Comparison of ENCODE assay signal across 7 mouse cellular contexts in genomic region chr16:10313646-10314088, GRCm38 (mm10). TPM values are rescaled to one million over a fixed set of nuclear protein-coding genes. Genes with fewer than 3 reads are reported as not detected.
DNase-seq lines count a peak whose midpoint lies in the region; ATAC-seq and TF ChIP-seq lines count a peak whose summit lies in the region.

Emp2 (minus strand) TSS chr16:10313968.

- peak within 1 kb of the TSS; percentile 79 for H3K4me2 ChIP-seq in embryonic facial prominence, embryonic 12.5 days (replicated peaks)
- peak within 1 kb of the TSS; percentile 75 for H3K4me2 ChIP-seq in heart, embryonic 11.5 days
- peak within 1 kb of the TSS; percentile 77 for H3K4me2 ChIP-seq in kidney, embryonic 16.5 days (replicated peaks; ENCODE audit: low read depth, low read length)
- H3K4me2 ChIP-seq in liver, embryonic 14.5 days (ENCODE audit: low read depth) = peak within 1 kb of the TSS; percentile 48
- peak within 1 kb of the TSS; percentile 79 for H3K4me2 ChIP-seq in neural tube, embryonic 13.5 days

- H3K9me3 ChIP-seq in embryonic facial prominence, embryonic 12.5 days = no peaks in the 10 kb centered on the region
- no peaks in the 10 kb centered on the region for H3K9me3 ChIP-seq in heart, embryonic 11.5 days (replicated peaks; ENCODE audit: control insufficient read depth, low read length)
- H3K9me3 ChIP-seq in kidney, embryonic 16.5 days (ENCODE audit: low read length) = no peaks in the 10 kb centered on the region
- no peaks in the 10 kb centered on the region for H3K9me3 ChIP-seq in liver, embryonic 14.5 days (ENCODE audit: control insufficient read depth, low read length)
- no peaks in the 10 kb centered on the region for H3K9me3 ChIP-seq in neural tube, embryonic 13.5 days

- DNase-seq in adrenal gland, adult 8-10 months = peak; percentile 19
- no peak for DNase-seq in liver, embryonic 14.5 days (ENCODE audit: low read depth in 3 of 3, low spot score in 3 of 3)
- peak; percentile 85 for DNase-seq in yolk sac, embryonic 10.5 days (ENCODE audit: low spot score)

- H3K27me3 ChIP-seq in embryonic facial prominence, embryonic 12.5 days = 0 out of 2 replicates have a peak, but pooled peaks cover 3% of the 10 kb centered on the region
- no peaks in the 10 kb centered on the region for H3K27me3 ChIP-seq in heart, embryonic 11.5 days (ENCODE audit: control insufficient read depth, insufficient read depth, low read length)
- no peaks in the 10 kb centered on the region; the same call in 1 of the 2 replicates for H3K27me3 ChIP-seq in kidney, embryonic 16.5 days (ENCODE audit: insufficient read depth, low read length)
- H3K27me3 ChIP-seq in liver, embryonic 14.5 days (ENCODE audit: control insufficient read depth, insufficient read depth, low read length) = peaks cover 9% of the 10 kb centered on the region
- H3K27me3 ChIP-seq in neural tube, embryonic 13.5 days = peaks cover 33% of the 10 kb centered on the region

- no peak for TF ChIP-seq CTCF in liver, embryonic 14.5 days (IDR thresholded peaks at IDR 0.05; ENCODE audit: low read depth)

- H3K4me1 ChIP-seq in embryonic facial prominence, embryonic 12.5 days = peaks cover 7% of the 10 kb centered on the region; the same call in 1 of the 2 replicates
- H3K4me1 ChIP-seq in heart, embryonic 11.5 days (ENCODE audit: control insufficient read depth, insufficient read depth, low read length) = peaks cover 17% of the 10 kb centered on the region
- peaks cover 5% of the 10 kb centered on the region; the same call in 1 of the 2 replicates for H3K4me1 ChIP-seq in kidney, embryonic 16.5 days (ENCODE audit: insufficient read depth, low read length)
- H3K4me1 ChIP-seq in liver, embryonic 14.5 days (replicated peaks; ENCODE audit: control insufficient read depth in 2 of 2, insufficient read depth in 2 of 2, low read length in 1 of 2) = no peaks in the 10 kb centered on the region
- H3K4me1 ChIP-seq in neural tube, embryonic 13.5 days (replicated peaks) = peaks cover 11% of the 10 kb centered on the region

- TF ChIP-seq EP300 in liver, embryonic 14.5 days (IDR thresholded peaks at IDR 0.05; ENCODE audit: low read depth) = no peak

- no peak within 1 kb of the TSS for H3K27ac ChIP-seq in embryonic facial prominence, embryonic 12.5 days
- peak within 1 kb of the TSS; percentile 4; the same call in 1 of the 2 replicates for H3K27ac ChIP-seq in heart, embryonic 11.5 days (ENCODE audit: low read depth, low read length)
- H3K27ac ChIP-seq in kidney, embryonic 16.5 days (ENCODE audit: low read length) = no peak within 1 kb of the TSS
- no peak within 1 kb of the TSS for H3K27ac ChIP-seq in liver, embryonic 14.5 days
- no peak within 1 kb of the TSS for H3K27ac ChIP-seq in neural tube, embryonic 13.5 days (replicated peaks)

- under 1% methylated on average over 27 of the region's 40 CpGs for WGBS in embryonic facial prominence, embryonic 12.5 days
- 0% methylated on average over 35 of the region's 40 CpGs for WGBS in heart, embryonic 11.5 days (ENCODE audit: insufficient replicate concordance)
- 0% methylated on average over 31 of the region's 40 CpGs for WGBS in kidney, embryonic 16.5 days
- 2% methylated on average over 35 of the region's 40 CpGs for WGBS in liver, embryonic 14.5 days (ENCODE audit: insufficient replicate concordance)
- WGBS in neural tube, embryonic 13.5 days = under 1% methylated on average over 33 of the region's 40 CpGs

- H3K9ac ChIP-seq in embryonic facial prominence, embryonic 12.5 days = peak within 1 kb of the TSS; percentile 49
- peak within 1 kb of the TSS; percentile 75 for H3K9ac ChIP-seq in heart, embryonic 11.5 days (ENCODE audit: low read depth, low read length)
- H3K9ac ChIP-seq in kidney, embryonic 16.5 days (replicated peaks; ENCODE audit: low read length) = peak within 1 kb of the TSS; percentile 67
- H3K9ac ChIP-seq in liver, embryonic 14.5 days (replicated peaks) = no peak within 1 kb of the TSS
- H3K9ac ChIP-seq in neural tube, embryonic 13.5 days = peak within 1 kb of the TSS; percentile 68

- H3K4me3 ChIP-seq in embryonic facial prominence, embryonic 12.5 days = peak within 1 kb of the TSS; percentile 51
- peak within 1 kb of the TSS; percentile 65 for H3K4me3 ChIP-seq in heart, embryonic 11.5 days (ENCODE audit: low read depth, low read length)
- H3K4me3 ChIP-seq in kidney, embryonic 16.5 days (ENCODE audit: low read length) = peak within 1 kb of the TSS; percentile 53
- peak within 1 kb of the TSS; percentile 32 to 36 for H3K4me3 ChIP-seq in liver, embryonic 14.5 days (ENCODE audit: insufficient read depth in 1 of 2, low read depth in 2 of 2, low read length in 2 of 2)
- H3K4me3 ChIP-seq in neural tube, embryonic 13.5 days = peak within 1 kb of the TSS; percentile 44

- no peaks in the 10 kb centered on the region for H3K36me3 ChIP-seq in embryonic facial prominence, embryonic 12.5 days
- no peaks in the 10 kb centered on the region for H3K36me3 ChIP-seq in heart, embryonic 11.5 days (ENCODE audit: control insufficient read depth, insufficient read depth, low read length)
- no peaks in the 10 kb centered on the region for H3K36me3 ChIP-seq in kidney, embryonic 16.5 days (ENCODE audit: insufficient read depth, low read length)
- H3K36me3 ChIP-seq in liver, embryonic 14.5 days (replicated peaks; ENCODE audit: control insufficient read depth, insufficient read depth, low read depth) = no peaks in the 10 kb centered on the region
- no peaks in the 10 kb centered on the region for H3K36me3 ChIP-seq in neural tube, embryonic 13.5 days

- ATAC-seq in embryonic facial prominence, embryonic 12.5 days (ENCODE audit: insufficient number of reproducible peaks, insufficient read depth, low FRiP score, low TSS enrichment) = peak; percentile 87
- peak; percentile 69 for ATAC-seq in heart, embryonic 11.5 days (replicated peaks; ENCODE audit: insufficient number of reproducible peaks, low FRiP score, low TSS enrichment)
- ATAC-seq in kidney, embryonic 16.5 days (ENCODE audit: low FRiP score, low TSS enrichment) = peak; percentile 94
- ATAC-seq in liver, embryonic 14.5 days (ENCODE audit: insufficient read depth) = peak; percentile 33; the same call in 1 of the 2 replicates
- ATAC-seq in neural tube, embryonic 13.5 days (ENCODE audit: low read depth) = peak; percentile 74

RNA-seq across cellular contexts. Expression of gene Emp2, which starts in this region (rescaled TPM):
- 1 to 10 TPM; 4.9 to 7.5 (median 6.0) TPM for total RNA-seq in adrenal gland, adult 8-10 months (2022)
- 8.7 and 9.5 TPM in 2 replicates for polyA plus RNA-seq in embryonic facial prominence, embryonic 12.5 days (2016; fragmentation: Nextera tagmentation; extraction: Ambion mirVana)
- polyA plus RNA-seq in heart, embryonic 11.5 days (2014; fragmentation: Nextera tagmentation; extraction: Ambion mirVana) = 21.9 and 24.7 TPM in 2 replicates
- polyA plus RNA-seq in kidney, embryonic 16.5 days (2015; fragmentation: Nextera tagmentation; extraction: Ambion mirVana) = 24.6 and 28.7 TPM in 2 replicates
- 3.9 and 4.3 TPM in 2 replicates for polyA plus RNA-seq in liver, embryonic 14.5 days (2012; rRNA removed)
- polyA plus RNA-seq in liver, embryonic 14.5 days (2014; fragmentation: Nextera tagmentation; extraction: Ambion mirVana) = 3.8 and 4.0 TPM in 2 replicates
- 5.3 and 5.7 TPM in 2 replicates for polyA plus RNA-seq in neural tube, embryonic 13.5 days (2015; fragmentation: Nextera tagmentation; extraction: Ambion mirVana)

Comparison
In these comparisons a context has a peak if more than half of its experiments do, and no peak if none do; other contexts are left out.
1. DNase-seq: peak in adrenal gland, adult 8-10 months (single experiment) and yolk sac, embryonic 10.5 days (single experiment); none in liver, embryonic 14.5 days (0 of 3).
2. ATAC-seq: peak in every context shown above with its lines; median percentile 94 in kidney, embryonic 16.5 days; 87 in embryonic facial prominence, embryonic 12.5 days; 74 in neural tube, embryonic 13.5 days; 69 in heart, embryonic 11.5 days; 33 in liver, embryonic 14.5 days.
3. Peak in every context shown above with its lines, with median percentiles within 50 percentile points of each other: H3K4me2 ChIP-seq and H3K4me3 ChIP-seq.